Mouse (Mus musculus): ENCODE results near the gene Gm48551.

GRCm38 (mm10) chr10:81423476-81424245 lies 39.4 kb downstream of the Gm48551 start:
- TF ChIP-seq HCFC1 (IDR thresholded peaks at IDR 0.05; ENCODE audit: borderline replicate concordance, insufficient read depth, low read length), result no peak
- TF ChIP-seq MAFK (IDR thresholded peaks at IDR 0.05; ENCODE audit: insufficient read depth, low read depth, low read length), result no peak
